Mouse (Mus musculus) frontal cortex, adult (tissue): ENCODE measurements at regions not wholly inside any gene's neighbourhood (a gene's known extent, or its start where the extent isn't known, plus 50 kb on each side); places are given as distances from the start of the nearest gene placed in this dataset.

Source experiments
- ATAC-seq: cut with Nextera tagmentation; 2 replicates; pipeline ENCODE4 v1.9.2; 2017; ENCODE audit warnings: mild to moderate bottlenecking, moderate library complexity, mixed read lengths; ENCODE audit not compliant: low TSS enrichment

DNA sequence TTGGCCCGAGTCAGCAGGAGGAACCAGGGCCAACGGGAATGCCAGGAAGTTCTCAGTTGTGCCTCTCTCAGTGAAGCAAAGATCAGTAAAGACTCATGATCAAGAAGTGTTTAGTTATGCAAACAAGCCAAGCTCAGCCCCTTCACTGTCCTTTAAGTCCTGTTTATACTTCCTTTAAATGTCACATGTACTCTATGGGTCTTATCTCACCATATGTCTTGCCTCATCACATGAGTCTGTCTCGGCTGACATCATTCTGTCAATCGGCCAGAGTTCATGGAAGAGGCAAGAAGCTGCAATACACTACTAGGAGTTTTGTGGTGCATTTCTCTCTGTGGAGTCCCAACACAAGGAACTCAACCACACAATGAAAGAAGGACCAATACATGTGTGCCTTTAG is 71.8 kb downstream of the Scp2d1 start:
- ATAC-seq: no peak

DNA sequence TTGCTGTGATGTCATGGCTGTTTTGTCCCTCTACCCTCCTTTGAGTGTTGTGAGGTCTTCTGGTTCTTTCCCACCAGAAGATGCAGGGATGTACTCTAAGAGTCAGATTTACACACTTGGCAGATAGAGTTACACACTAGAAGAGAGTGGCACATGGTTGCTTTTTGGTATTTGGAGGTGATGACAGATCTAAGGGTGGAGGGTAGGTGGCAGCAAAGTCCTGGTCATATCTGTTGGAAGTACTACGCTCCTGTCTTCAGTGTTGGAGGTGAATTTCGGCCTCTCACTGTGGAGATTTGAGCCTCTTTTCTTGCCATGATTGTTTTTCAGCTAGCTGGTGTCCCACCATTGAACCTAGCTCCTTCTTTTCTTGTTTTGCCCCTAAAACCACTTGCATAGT is 73.0 kb downstream of the Scp2d1 start:
- peak; percentile 82 for ATAC-seq

DNA sequence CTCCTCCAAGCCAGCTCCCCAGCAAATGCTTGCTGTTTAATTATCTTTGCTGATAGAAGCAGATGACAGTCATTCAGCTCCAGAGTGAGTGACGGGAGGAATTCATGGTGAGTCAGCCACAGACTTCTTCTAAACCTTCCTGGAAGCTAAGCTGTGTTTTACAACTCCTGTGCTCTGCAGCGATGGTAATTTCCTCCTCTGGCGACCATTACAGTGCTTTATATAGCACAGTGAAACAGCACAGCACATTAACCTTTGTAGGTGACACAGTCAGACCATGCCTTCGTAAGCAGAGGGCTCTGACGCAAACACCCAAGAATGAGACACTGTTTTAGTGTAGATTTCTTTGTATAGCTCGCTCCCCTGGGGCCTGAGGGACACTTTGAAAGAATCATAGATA is 83.3 kb downstream of the Scp2d1 start:
- ATAC-seq: no peak

DNA sequence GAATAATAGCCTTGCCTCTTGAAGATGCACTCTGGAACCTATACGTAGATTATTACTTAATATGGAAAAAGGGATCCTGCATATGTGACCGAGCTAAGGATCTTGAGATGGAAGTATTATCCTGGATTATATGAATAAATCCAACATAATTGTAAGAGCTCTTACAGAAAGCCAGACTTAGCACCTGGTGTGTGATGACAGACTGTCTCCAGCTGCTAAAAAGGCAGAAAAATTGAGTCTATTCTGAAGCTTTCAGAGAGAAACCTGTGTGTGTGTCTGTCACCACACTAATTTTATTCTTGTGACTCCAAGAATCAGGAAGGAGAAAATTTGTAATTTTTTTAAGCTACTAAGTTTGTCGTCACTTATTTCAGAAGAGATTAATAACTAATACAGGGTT is 122.4 kb downstream of the Scp2d1 start:
- ATAC-seq: 0 out of 2 replicates have a peak, but pooled peaks have one; percentile 23

DNA sequence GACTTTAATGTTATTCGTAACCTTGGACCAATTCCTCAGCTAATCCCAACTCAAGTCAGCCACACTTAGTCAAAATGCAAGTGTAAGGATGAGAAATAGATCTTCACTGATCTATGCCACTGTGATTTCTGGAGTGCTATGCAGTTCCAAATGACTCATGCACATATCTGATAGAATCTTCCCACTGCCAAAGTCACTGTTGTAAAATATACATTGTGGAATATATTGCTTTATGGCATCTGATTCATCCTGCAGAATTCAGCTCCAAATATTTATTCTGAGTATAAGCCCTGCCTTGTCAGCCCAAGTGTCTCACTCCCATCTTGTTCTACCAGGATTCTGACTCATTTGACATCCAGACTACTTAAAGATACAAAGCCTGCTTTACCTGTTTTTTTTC is 123.0 kb downstream of the Scp2d1 start:
- peak; percentile 90 for ATAC-seq

DNA sequence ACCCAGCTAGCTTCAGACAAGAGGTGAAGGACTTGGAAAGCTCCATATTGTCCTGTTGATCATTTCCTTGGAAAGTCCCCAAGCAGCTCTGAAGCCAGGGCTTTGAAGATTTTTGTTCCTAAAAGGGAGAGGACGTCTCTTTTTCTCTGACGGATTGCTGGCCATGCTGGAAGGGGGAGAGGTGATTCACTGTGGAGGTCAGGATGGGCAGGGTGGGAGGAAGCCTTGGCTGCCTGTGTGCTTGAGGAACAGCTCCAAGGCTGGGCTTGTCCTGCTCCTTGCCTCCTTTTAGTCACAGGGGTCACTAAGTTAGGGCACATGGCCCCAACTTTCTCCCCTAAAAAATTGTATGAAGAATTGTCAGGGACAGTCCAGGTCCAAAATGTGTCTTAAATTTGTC is 125.8 kb downstream of the Scp2d1 start:
- ATAC-seq: no peak
